Mouse (Mus musculus): ENCODE measurements around the gene Taf9.

DNA sequence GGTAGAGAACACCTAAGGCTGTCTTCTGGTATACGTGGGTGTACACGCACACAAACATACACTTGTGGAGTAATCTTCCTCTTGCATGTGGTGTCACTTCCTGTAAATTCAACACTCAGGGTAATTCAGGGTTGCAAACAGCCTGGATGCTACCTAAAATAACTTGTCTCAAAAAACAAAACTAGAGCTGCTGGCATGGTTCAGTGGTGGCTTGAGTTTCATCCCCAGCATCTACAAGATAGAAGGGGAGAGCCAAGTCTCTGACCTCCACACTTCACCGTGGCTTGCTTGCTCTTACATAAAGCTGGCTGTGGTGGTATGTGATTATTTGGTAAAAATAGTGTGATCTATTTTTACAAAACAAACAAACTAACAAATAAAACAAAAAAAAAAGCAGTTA lies 46.2 kb downstream of the Taf9 start:
- TF ChIP-seq CTCF (IDR thresholded peaks at IDR 0.05; ENCODE audit: low read depth) (no peak), EP300 (IDR thresholded peaks at IDR 0.05; ENCODE audit: low read depth) (no peak)

Measured in liver, postnatal 0 days (tissue).